Mouse (Mus musculus): ENCODE data around the gene C77080. TPM values are rescaled to one million over a fixed set of nuclear protein-coding genes. Genes with fewer than 3 reads are reported as not detected.

C77080 gene
- polyA plus RNA-seq, 2 experiments = 0.74 to 1.2 TPM

DNA sequence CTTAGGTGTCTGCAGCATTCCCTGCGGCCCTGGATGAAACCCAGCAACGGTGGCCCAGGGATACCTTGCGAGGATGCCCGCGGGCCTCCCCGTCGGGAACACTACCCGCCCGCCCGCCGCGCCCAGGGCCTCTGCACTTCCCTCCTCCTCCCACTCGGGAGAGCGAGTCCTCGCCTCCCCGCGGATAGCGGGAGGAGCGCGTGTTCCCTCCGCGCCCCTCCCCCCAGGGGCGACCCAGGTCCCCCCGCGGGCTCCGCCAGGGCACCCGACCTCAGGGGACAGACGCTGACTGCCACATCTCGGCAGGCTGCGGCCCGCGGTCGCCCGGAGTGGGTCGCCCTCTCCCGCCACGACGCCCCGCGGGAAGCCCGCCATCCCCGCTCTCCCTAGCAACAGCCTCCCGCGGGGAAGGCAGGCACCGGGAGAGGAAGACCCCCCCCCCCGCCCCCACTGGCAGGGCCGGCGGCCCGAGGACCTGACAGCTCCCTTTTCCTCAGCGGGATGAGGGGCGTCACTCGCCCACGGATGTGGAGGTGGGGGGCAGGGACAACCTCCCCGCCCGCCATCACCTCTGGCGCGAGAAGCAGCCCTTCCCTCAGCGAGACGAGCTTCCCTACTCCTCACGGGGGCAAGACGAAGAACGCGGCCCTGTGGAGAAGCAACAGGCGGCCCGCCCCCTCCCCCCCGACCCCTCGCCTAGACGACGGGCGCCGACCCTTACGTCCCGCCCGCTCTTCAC lies 72.2 kb downstream of the C77080 start:
- peak; percentile 50 for ATAC-seq (ENCODE audit: insufficient read depth)
- under 1% methylated on average over 63 of the region's 74 CpGs for WGBS (ENCODE audit: insufficient replicate concordance)
- TF ChIP-seq CTCF (IDR thresholded peaks at IDR 0.05; ENCODE audit: low read depth) (0 out of 2 replicates have a peak, but pooled peaks have one; percentile 7), EP300 (IDR thresholded peaks at IDR 0.05; ENCODE audit: low read depth) (no peak)
- peak overlapping the region; percentile 76 for H3K9ac ChIP-seq (replicated peaks)
- peaks cover 16 to 21% of the 10 kb centered on the region in 2 experiments for H3K4me1 ChIP-seq (replicated peaks; ENCODE audit: control insufficient read depth in 2 of 2, insufficient read depth in 2 of 2, low read length in 1 of 2)
- H3K36me3 ChIP-seq (replicated peaks; ENCODE audit: control insufficient read depth, insufficient read depth, low read depth) = peaks cover 7% of the 10 kb centered on the region
- peak overlapping the region; percentile 74 to 94 for H3K4me3 ChIP-seq (ENCODE audit: insufficient read depth in 1 of 2, low read depth in 2 of 2, low read length in 2 of 2)
- H3K27me3 ChIP-seq (ENCODE audit: control insufficient read depth, insufficient read depth, low read length) = no peaks in the 10 kb centered on the region
- no peaks in the 10 kb centered on the region for H3K9me3 ChIP-seq (ENCODE audit: control insufficient read depth, low read length)
- peak overlapping the region; percentile 84 for H3K4me2 ChIP-seq (ENCODE audit: low read depth)
- peak in 2 of 3 experiments; percentile 32 to 46 for DNase-seq (ENCODE audit: low read depth in 3 of 3, low spot score in 3 of 3)
- H3K27ac ChIP-seq = peak overlapping the region; percentile 50

DNA sequence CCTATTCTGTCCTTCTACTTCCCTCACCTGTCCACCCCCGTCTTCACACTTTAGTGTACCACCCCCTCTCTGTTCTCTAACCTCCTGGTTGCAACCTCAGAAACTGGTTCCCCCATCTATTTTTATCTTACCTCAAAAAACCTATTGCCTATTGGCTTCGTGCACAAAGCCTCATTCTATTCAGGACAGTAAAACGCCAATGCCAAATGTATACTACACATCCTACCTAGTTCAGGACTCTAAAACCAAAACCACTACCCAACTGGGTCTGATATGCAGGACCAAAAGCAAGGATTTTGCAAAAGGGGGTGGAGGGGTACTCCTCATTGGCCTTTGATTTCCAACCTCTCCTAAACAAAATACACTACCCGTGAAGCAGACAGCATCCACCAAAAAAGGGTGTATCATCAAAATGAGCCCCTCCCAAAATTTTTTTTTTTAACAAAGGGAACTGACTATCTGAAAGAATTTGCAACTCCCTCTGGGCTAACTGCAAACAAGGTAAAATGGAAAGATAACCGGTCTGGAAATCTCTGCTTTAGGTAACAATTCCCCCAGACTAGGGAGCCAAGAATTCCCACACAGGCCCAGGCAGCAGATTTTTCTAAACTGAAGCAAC lies 73.1 kb downstream of the C77080 start:
- DNase-seq (ENCODE audit: low read depth in 3 of 3, low spot score in 3 of 3) (no peak), ATAC-seq (ENCODE audit: insufficient read depth) (no peak)
- TF ChIP-seq EP300 (IDR thresholded peaks at IDR 0.05; ENCODE audit: low read depth) (no peak), CTCF (IDR thresholded peaks at IDR 0.05; ENCODE audit: low read depth) (no peak)
- Histone ChIP-seq H3K9me3 (ENCODE audit: control insufficient read depth, low read length) (no peaks in the 10 kb centered on the region), H3K36me3 (replicated peaks; ENCODE audit: control insufficient read depth, insufficient read depth, low read depth) (peaks cover 4% of the 10 kb centered on the region; the same call in 1 of the 2 replicates), H3K27me3 (ENCODE audit: control insufficient read depth, insufficient read depth, low read length) (no peaks in the 10 kb centered on the region), H3K4me2 (ENCODE audit: low read depth) (peak overlapping the region; percentile 84), H3K27ac (no peak overlapping the region; the same call in 1 of the 2 replicates), H3K4me3 (ENCODE audit: insufficient read depth in 1 of 2, low read depth in 2 of 2, low read length in 2 of 2) (peak overlapping the region; percentile 74 to 94; a peak in 3 of 4 replicates), H3K9ac (replicated peaks) (peak overlapping the region; percentile 76), H3K4me1 (replicated peaks; ENCODE audit: control insufficient read depth in 2 of 2, insufficient read depth in 2 of 2, low read length in 1 of 2) (peaks cover 16 to 18% of the 10 kb centered on the region in 2 experiments)
- 31% methylated on average over 5 of the region's 5 CpGs for WGBS (ENCODE audit: insufficient replicate concordance)

DNA sequence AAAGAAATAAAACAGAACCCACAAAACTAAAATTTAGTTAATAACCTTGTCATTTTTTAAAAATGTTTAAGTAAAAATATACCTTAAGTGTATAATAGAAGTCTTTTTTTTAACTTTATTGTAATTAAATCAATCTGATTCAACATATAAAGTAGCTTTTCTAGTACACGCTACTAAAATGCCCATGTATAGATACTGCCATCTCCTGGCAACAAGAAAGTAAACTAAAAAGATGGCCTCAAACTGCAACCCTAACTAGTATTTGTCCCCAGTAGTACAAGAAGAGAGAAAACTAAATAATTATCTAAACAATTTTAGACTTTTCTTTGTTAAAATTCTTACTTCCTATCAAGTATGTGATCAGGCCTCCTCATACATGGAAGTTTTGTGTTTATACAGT lies 81.6 kb downstream of the C77080 start:
- DNase-seq (ENCODE audit: low read depth in 3 of 3, low spot score in 3 of 3) = no peak
- no peaks in the 10 kb centered on the region for H3K27me3 ChIP-seq (ENCODE audit: control insufficient read depth, insufficient read depth, low read length)
- H3K36me3 ChIP-seq (replicated peaks; ENCODE audit: control insufficient read depth, insufficient read depth, low read depth) = peaks cover 27% of the 10 kb centered on the region
- ATAC-seq (ENCODE audit: insufficient read depth) = no peak
- no peak overlapping the region for H3K4me2 ChIP-seq (ENCODE audit: low read depth)
- TF ChIP-seq EP300 (IDR thresholded peaks at IDR 0.05; ENCODE audit: low read depth) (no peak), CTCF (IDR thresholded peaks at IDR 0.05; ENCODE audit: low read depth) (peak; percentile 34; the same call in 1 of the 2 replicates)
- H3K9me3 ChIP-seq (ENCODE audit: control insufficient read depth, low read length) = no peaks in the 10 kb centered on the region
- no peaks in the 10 kb centered on the region for H3K4me1 ChIP-seq (replicated peaks; ENCODE audit: control insufficient read depth in 2 of 2, insufficient read depth in 2 of 2, low read length in 1 of 2)
- no peak overlapping the region for H3K27ac ChIP-seq
- no peak overlapping the region for H3K9ac ChIP-seq (replicated peaks)
- WGBS (ENCODE audit: insufficient replicate concordance) = 47% methylated on average over 1 of the region's 1 CpGs
- H3K4me3 ChIP-seq (ENCODE audit: insufficient read depth in 1 of 2, low read depth in 2 of 2, low read length in 2 of 2) = no peak overlapping the region

DNA sequence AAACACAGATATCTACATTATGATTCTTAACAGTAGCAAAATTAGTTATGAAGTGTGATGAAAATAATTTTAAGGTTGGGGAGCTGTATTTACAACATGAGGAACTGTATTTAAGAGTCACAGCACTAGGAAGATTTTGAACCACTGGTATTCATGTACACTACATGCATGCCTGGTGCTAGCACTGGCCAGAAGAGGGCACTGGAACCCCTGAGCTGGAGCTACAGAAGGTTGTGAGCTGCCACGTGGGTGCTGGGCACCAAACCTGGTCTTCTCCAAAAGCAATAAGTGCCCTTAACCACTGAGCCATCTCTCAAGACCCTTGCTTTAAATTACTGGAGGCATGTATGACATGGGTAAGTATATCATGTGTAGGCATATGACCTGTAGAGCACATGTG lies 88.7 kb downstream of the C77080 start:
- no peak overlapping the region for H3K27ac ChIP-seq
- H3K4me1 ChIP-seq (replicated peaks; ENCODE audit: control insufficient read depth in 2 of 2, insufficient read depth in 2 of 2, low read length in 1 of 2) = no peaks in the 10 kb centered on the region
- H3K4me2 ChIP-seq (ENCODE audit: low read depth) = no peak overlapping the region
- ATAC-seq (ENCODE audit: insufficient read depth) (no peak), DNase-seq (ENCODE audit: low read depth in 3 of 3, low spot score in 3 of 3) (no peak)
- WGBS (ENCODE audit: insufficient replicate concordance) = 67% methylated on average over 1 of the region's 1 CpGs
- peaks cover 22% of the 10 kb centered on the region for H3K36me3 ChIP-seq (replicated peaks; ENCODE audit: control insufficient read depth, insufficient read depth, low read depth)
- H3K9ac ChIP-seq (replicated peaks) = no peak overlapping the region
- TF ChIP-seq EP300 (IDR thresholded peaks at IDR 0.05; ENCODE audit: low read depth) (no peak), CTCF (IDR thresholded peaks at IDR 0.05; ENCODE audit: low read depth) (peak; percentile 55)
- no peaks in the 10 kb centered on the region for H3K9me3 ChIP-seq (ENCODE audit: control insufficient read depth, low read length)
- H3K4me3 ChIP-seq (ENCODE audit: insufficient read depth in 1 of 2, low read depth in 2 of 2, low read length in 2 of 2) = no peak overlapping the region
- no peaks in the 10 kb centered on the region for H3K27me3 ChIP-seq (ENCODE audit: control insufficient read depth, insufficient read depth, low read length)

Small RNA genes within 50 kb of the gene (microRNA-seq; reads per million reads assigned to microRNA genes)
- gene Gm22994 = not detected

Other genes with a start within 250 kb of the C77080 start
- 9.5 and 11.2 TPM in 2 replicates for gene Rnf19b, start 203.1 kb downstream of the C77080 start, polyA plus RNA-seq (2012; rRNA removed)
- 4.0 and 4.3 TPM in 2 replicates for gene Rnf19b, start 203.1 kb downstream of the C77080 start, polyA plus RNA-seq (2014; fragmentation: Nextera tagmentation; extraction: Ambion mirVana)
- gene Tmem54, start 155.9 kb downstream of the C77080 start, polyA plus RNA-seq (2012; rRNA removed) = 1.2 and 1.4 TPM in 2 replicates
- 1.1 and 1.3 TPM in 2 replicates for gene Tmem54, start 155.9 kb downstream of the C77080 start, polyA plus RNA-seq (2014; fragmentation: Nextera tagmentation; extraction: Ambion mirVana)
- gene Hpca, start 139.4 kb downstream of the C77080 start, polyA plus RNA-seq (2012; rRNA removed) = 2.0 and 2.1 TPM in 2 replicates
- gene Hpca, start 139.4 kb downstream of the C77080 start, polyA plus RNA-seq (2014; fragmentation: Nextera tagmentation; extraction: Ambion mirVana) = 0.23 and 0.28 TPM in 2 replicates
- 0.36 and 0.56 TPM in 2 replicates for gene Fndc5, start 124.4 kb downstream of the C77080 start, polyA plus RNA-seq (2012; rRNA removed)
- 0.30 and 0.99 TPM in 2 replicates for gene Fndc5, start 124.4 kb downstream of the C77080 start, polyA plus RNA-seq (2014; fragmentation: Nextera tagmentation; extraction: Ambion mirVana)
- 12.2 and 12.5 TPM in 2 replicates for gene S100pbp, start 71.7 kb downstream of the C77080 start, polyA plus RNA-seq (2012; rRNA removed)
- 4.5 and 4.8 TPM in 2 replicates for gene S100pbp, start 71.7 kb downstream of the C77080 start, polyA plus RNA-seq (2014; fragmentation: Nextera tagmentation; extraction: Ambion mirVana)
- 17.3 and 28.7 TPM in 2 replicates for gene Yars, start 71.6 kb downstream of the C77080 start, polyA plus RNA-seq (2012; rRNA removed)
- 53.2 and 59.8 TPM in 2 replicates for gene Yars, start 71.6 kb downstream of the C77080 start, polyA plus RNA-seq (2014; fragmentation: Nextera tagmentation; extraction: Ambion mirVana)
- gene Sync, start 26.2 kb upstream of the C77080 start, polyA plus RNA-seq (2012; rRNA removed) = 0.01 and 0.03 TPM in 2 replicates
- 0.08 TPM in 1 of 2 replicates, not detected in the other for gene Sync, start 26.2 kb upstream of the C77080 start, polyA plus RNA-seq (2014; fragmentation: Nextera tagmentation; extraction: Ambion mirVana)
- 45.8 and 60.8 TPM in 2 replicates for gene Rbbp4, start 74.0 kb upstream of the C77080 start, polyA plus RNA-seq (2012; rRNA removed)
- gene Rbbp4, start 74.0 kb upstream of the C77080 start, polyA plus RNA-seq (2014; fragmentation: Nextera tagmentation; extraction: Ambion mirVana) = 241 and 248 TPM in 2 replicates
- 22.3 and 24.5 TPM in 2 replicates for gene Zbtb8os, start 74.3 kb upstream of the C77080 start, polyA plus RNA-seq (2012; rRNA removed)
- gene Zbtb8os, start 74.3 kb upstream of the C77080 start, polyA plus RNA-seq (2014; fragmentation: Nextera tagmentation; extraction: Ambion mirVana) = 33.2 and 33.8 TPM in 2 replicates
- gene Zbtb8a, start 116.7 kb upstream of the C77080 start, polyA plus RNA-seq (2012; rRNA removed) = 1.8 and 2.1 TPM in 2 replicates
- gene Zbtb8a, start 116.7 kb upstream of the C77080 start, polyA plus RNA-seq (2014; fragmentation: Nextera tagmentation; extraction: Ambion mirVana) = 0.41 and 1.1 TPM in 2 replicates
- gene Zbtb8b, start 179.4 kb upstream of the C77080 start, polyA plus RNA-seq (2012; rRNA removed) = 0.31 and 0.39 TPM in 2 replicates
- gene Zbtb8b, start 179.4 kb upstream of the C77080 start, polyA plus RNA-seq (2014; fragmentation: Nextera tagmentation; extraction: Ambion mirVana) = 0.80 and 0.91 TPM in 2 replicates
- 30.5 and 34.7 TPM in 2 replicates for gene Bsdc1, start 200.2 kb upstream of the C77080 start, polyA plus RNA-seq (2012; rRNA removed)
- gene Bsdc1, start 200.2 kb upstream of the C77080 start, polyA plus RNA-seq (2014; fragmentation: Nextera tagmentation; extraction: Ambion mirVana) = 52.1 and 52.4 TPM in 2 replicates
- not detected in 2 replicates for gene Tssk3, start 229.6 kb upstream of the C77080 start, polyA plus RNA-seq (2012; rRNA removed)
- not detected in 2 replicates for gene Tssk3, start 229.6 kb upstream of the C77080 start, polyA plus RNA-seq (2014; fragmentation: Nextera tagmentation; extraction: Ambion mirVana)
- 0.40 and 0.54 TPM in 2 replicates for gene Fam229a, start 229.8 kb upstream of the C77080 start, polyA plus RNA-seq (2012; rRNA removed)
- 0.37 and 0.44 TPM in 2 replicates for gene Fam229a, start 229.8 kb upstream of the C77080 start, polyA plus RNA-seq (2014; fragmentation: Nextera tagmentation; extraction: Ambion mirVana)

All from liver, embryonic 14.5 days (tissue).